Mouse (Mus musculus) embryonic facial prominence, embryonic 14.5 days (tissue): Measurements from ENCODE around the gene Fam83d. TPM values are rescaled to one million over a fixed set of nuclear protein-coding genes. Genes with fewer than 3 reads are reported as not detected.
A peak's percentile ranks its signal among the peaks of the same experiment; 100 is the strongest.

Experiments used
- ATAC-seq: fragments of 200-750 bp; cut with Nextera tagmentation; 2 replicates; pipeline ENCODE4 v1.8.0; 2017; ENCODE audit warnings: low read depth, moderate number of reproducible peaks, moderate TSS enrichment
- DNase-seq: peaks from one replicate; pipeline ENCODE4 v3.0.0-alpha.2; 2015; ENCODE audit warnings: low spot score
- H3K27ac ChIP-seq: fragments of 300-500 bp; sonication (generic); replicated peaks from 2 replicates; pipeline ENCODE4 v1.5.1; 2014; ENCODE audit warnings: low read depth, mild to moderate bottlenecking, low read length, moderate library complexity
- H3K27me3 ChIP-seq: fragments of 300-500 bp; sonication (generic); replicated peaks from 2 replicates; pipeline ENCODE4 v1.6.1; 2014; ENCODE audit warnings: low read length; ENCODE audit not compliant: control insufficient read depth, insufficient read depth
- H3K36me3 ChIP-seq: fragments of 300-500 bp; sonication (generic); 2 replicates; pipeline ENCODE4 v1.6.1; 2014; ENCODE audit warnings: low read length, mixed read lengths; ENCODE audit not compliant: control insufficient read depth, insufficient read depth
- H3K4me1 ChIP-seq: fragments of 300-500 bp; sonication (generic); 2 replicates; pipeline ENCODE4 v1.6.1; 2014; ENCODE audit warnings: antibody characterized with exemption, low read length; ENCODE audit not compliant: control insufficient read depth, insufficient read depth
- H3K4me2 ChIP-seq: fragments of 300-500 bp; sonication (generic); 2 replicates; pipeline ENCODE4 v1.6.1; 2014; ENCODE audit warnings: low read depth, mild to moderate bottlenecking, low read length, moderate library complexity, mixed read lengths
- H3K4me3 ChIP-seq: fragments of 300-500 bp; sonication (generic); 2 replicates; pipeline ENCODE4 v1.5.1; 2014; ENCODE audit warnings: low read depth, mild to moderate bottlenecking, low read length
- H3K9ac ChIP-seq: fragments of 300-500 bp; sonication (generic); 2 replicates; pipeline ENCODE4 v1.6.1; 2014; ENCODE audit warnings: low read depth, mild to moderate bottlenecking, low read length, moderate library complexity, mixed read lengths
- H3K9me3 ChIP-seq: fragments of 300-500 bp; sonication (generic); 2 replicates; pipeline ENCODE4 v1.6.1; 2016; ENCODE audit warnings: low read length; ENCODE audit not compliant: control insufficient read depth
- WGBS: fragments of 180-500 bp; shearing (Covaris S2); extraction: QIAGEN DNeasy Blood & Tissue Kit; methylation state at CpG from one replicate; pipeline ENCODE4 v1.1.7; 2014; 5-methylcytosine and 5-hydroxymethylcytosine counted together
- polyA plus RNA-seq: library from polyadenylated mRNA; unstranded; fragments of >200 nt; fragmentation: Nextera tagmentation; extraction: Ambion mirVana; gene quantifications from 2 replicates; pipeline ENCODE4 v1.2.1, GENCODE M21; 2014

Gene Fam83d
- polyA plus RNA-seq, 1 experiment from 2014 or later = 30.7 TPM

DNA sequence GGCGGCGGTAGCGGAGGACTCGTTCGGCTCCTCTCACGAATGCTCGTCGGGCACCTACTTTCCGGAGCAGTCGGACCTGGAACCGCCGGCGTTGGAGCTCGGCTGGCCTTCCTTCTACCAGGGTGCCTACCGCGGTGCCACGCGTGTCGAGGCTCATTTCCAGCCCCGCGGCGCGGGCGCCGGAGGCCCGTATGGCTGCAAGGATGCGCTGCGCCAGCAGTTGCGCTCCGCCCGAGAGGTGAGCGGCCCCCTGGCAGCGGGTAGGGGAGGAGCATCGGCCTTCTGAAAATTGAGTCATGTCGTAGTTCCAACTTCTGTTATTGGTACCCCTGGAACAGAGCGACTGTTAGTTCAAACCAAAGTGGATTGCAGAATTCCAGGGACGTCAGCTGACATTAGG is 457 bp downstream of the Fam83d start:
- Histone ChIP-seq H3K9me3 (no peaks in the 10 kb centered on the region), H3K4me2 (peak overlapping the region; percentile 97), H3K36me3 (no peaks in the 10 kb centered on the region), H3K27me3 (no peaks in the 10 kb centered on the region), H3K27ac (peak overlapping the region; percentile 77), H3K4me1 (peaks cover 34% of the 10 kb centered on the region), H3K9ac (peak overlapping the region; percentile 75), H3K4me3 (peak overlapping the region; percentile 73)
- ATAC-seq = no peak; the same call in 1 of the 2 replicates
- WGBS = under 1% methylated on average over 28 of the region's 37 CpGs
- peak; percentile 58 for DNase-seq

DNA sequence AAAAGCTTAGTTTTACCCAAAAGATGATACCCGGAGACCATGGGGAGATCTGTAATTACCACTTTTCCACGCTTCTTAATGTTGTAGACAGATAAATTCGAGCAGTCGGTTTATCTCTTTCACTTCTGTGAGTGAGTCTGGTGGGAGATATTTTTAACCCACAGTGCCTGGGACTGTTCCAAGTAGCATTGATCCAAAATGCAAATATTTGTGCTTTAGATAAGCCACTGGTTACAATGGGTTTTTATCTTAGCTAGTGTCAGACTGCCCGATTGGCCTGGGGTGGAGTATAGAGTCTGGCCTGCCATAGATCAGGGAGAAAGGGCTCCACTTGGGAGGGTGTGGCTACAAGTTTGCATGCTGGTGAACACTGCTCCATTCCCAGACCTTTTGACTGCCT is 878 bp downstream of the Fam83d start:
- ATAC-seq (no peak), DNase-seq (no peak)
- Histone ChIP-seq H3K27ac (no peak overlapping the region), H3K4me3 (peak overlapping the region; percentile 73), H3K4me2 (peak overlapping the region; percentile 97), H3K9me3 (no peaks in the 10 kb centered on the region), H3K9ac (peak overlapping the region; percentile 75), H3K4me1 (peaks cover 34% of the 10 kb centered on the region), H3K36me3 (0 out of 2 replicates have a peak, but pooled peaks cover 4% of the 10 kb centered on the region), H3K27me3 (no peaks in the 10 kb centered on the region)
- WGBS = 4% methylated on average over 5 of the region's 5 CpGs

GRCm38 (mm10) chr2:158770126-158770757 is 2.3 kb downstream of the Fam83d start:
- 0 out of 2 replicates have a peak, but pooled peaks cover 5% of the 10 kb centered on the region for H3K36me3 ChIP-seq
- ATAC-seq (no peak), DNase-seq (peak; percentile 85)
- peak overlapping the region; percentile 37; the same call in 1 of the 2 replicates for H3K9ac ChIP-seq
- no peak overlapping the region; the same call in 1 of the 2 replicates for H3K27ac ChIP-seq
- H3K4me1 ChIP-seq = peaks cover 34% of the 10 kb centered on the region
- peak overlapping the region; percentile 73 for H3K4me3 ChIP-seq
- peak overlapping the region; percentile 97 for H3K4me2 ChIP-seq
- 18% methylated on average over 13 of the region's 13 CpGs for WGBS
- no peaks in the 10 kb centered on the region for H3K9me3 ChIP-seq
- H3K27me3 ChIP-seq = no peaks in the 10 kb centered on the region

- ATAC-seq (no peak), DNase-seq (no peak)
- Histone ChIP-seq H3K9ac (no peak overlapping the region), H3K27me3 (no peaks in the 10 kb centered on the region), H3K4me1 (peaks cover 34% of the 10 kb centered on the region), H3K4me3 (0 out of 2 replicates have a peak overlapping the region, but pooled peaks have one; percentile 73), H3K9me3 (no peaks in the 10 kb centered on the region), H3K4me2 (peak overlapping the region; percentile 97), H3K27ac (no peak overlapping the region), H3K36me3 (0 out of 2 replicates have a peak, but pooled peaks cover 5% of the 10 kb centered on the region)
- 46% methylated on average over 11 of the region's 11 CpGs for WGBS
Observed at GRCm38 (mm10) chr2:158771066-158771763, 3.3 kb downstream of the Fam83d start.

DNA sequence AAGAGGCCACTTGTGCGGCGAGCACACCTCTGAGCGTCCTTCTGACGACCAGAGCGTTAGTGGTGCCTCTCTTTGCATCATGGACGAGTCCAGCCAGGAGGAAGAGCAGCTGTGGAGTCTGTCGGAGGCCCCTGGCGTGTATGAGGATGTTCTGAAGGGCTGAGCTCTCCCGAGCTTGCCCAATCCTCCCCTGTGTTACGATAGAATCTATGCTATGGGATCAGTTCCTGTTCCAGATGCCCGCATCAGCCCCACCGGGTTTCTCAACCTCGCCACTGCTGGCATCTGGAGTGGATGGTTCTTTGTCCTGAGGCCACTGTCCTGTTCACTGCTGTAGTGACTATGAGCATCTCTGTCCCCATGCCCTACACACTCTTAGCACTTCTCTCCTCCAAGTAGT is 4.9 kb downstream of the Fam83d start:
- no peak overlapping the region for H3K4me2 ChIP-seq
- peaks cover 48% of the 10 kb centered on the region for H3K4me1 ChIP-seq
- WGBS = 89% methylated on average over 13 of the region's 13 CpGs
- H3K27ac ChIP-seq = no peak overlapping the region
- no peak for DNase-seq
- H3K9me3 ChIP-seq = no peaks in the 10 kb centered on the region
- no peak overlapping the region for H3K4me3 ChIP-seq
- no peaks in the 10 kb centered on the region for H3K27me3 ChIP-seq
- no peak for ATAC-seq
- H3K9ac ChIP-seq = no peak overlapping the region
- H3K36me3 ChIP-seq = 0 out of 2 replicates have a peak, but pooled peaks cover 5% of the 10 kb centered on the region

DNA sequence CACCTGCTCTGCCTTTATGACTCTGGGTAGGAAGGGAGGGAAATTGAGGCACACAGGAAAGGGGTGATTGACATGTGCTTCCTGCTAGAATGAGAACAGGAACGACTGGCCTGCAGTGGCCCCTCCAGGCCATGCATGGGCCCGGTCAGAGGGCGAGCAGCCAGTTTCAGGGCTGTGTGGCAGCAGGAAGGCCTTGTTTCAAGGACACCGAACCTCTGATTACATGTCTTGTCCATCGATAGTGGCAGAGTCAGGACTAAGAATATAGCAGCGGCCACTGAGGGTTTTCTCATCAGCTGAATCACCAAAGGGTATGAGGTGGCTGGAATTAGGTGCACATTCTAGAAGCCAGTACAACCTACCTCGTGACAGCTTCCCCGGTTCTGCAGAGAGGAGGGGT is 7.0 kb downstream of the Fam83d start:
- 70% methylated on average over 8 of the region's 8 CpGs for WGBS
- Histone ChIP-seq H3K27ac (no peak overlapping the region), H3K9ac (no peak overlapping the region), H3K4me2 (no peak overlapping the region), H3K9me3 (no peaks in the 10 kb centered on the region), H3K4me1 (peaks cover 41% of the 10 kb centered on the region), H3K4me3 (no peak overlapping the region), H3K36me3 (peaks cover 13% of the 10 kb centered on the region; the same call in 1 of the 2 replicates), H3K27me3 (no peaks in the 10 kb centered on the region)
- ATAC-seq (no peak), DNase-seq (no peak)

- 81% methylated on average over 4 of the region's 4 CpGs for WGBS
- Histone ChIP-seq H3K4me3 (no peak overlapping the region), H3K27me3 (no peaks in the 10 kb centered on the region), H3K4me2 (no peak overlapping the region), H3K9me3 (no peaks in the 10 kb centered on the region), H3K4me1 (peaks cover 23% of the 10 kb centered on the region), H3K27ac (no peak overlapping the region), H3K9ac (no peak overlapping the region), H3K36me3 (peaks cover 31% of the 10 kb centered on the region)
- ATAC-seq (no peak), DNase-seq (no peak)
Observed at GRCm38 (mm10) chr2:158776716-158777115, 8.8 kb downstream of the Fam83d start.

GRCm38 (mm10) chr2:158777490-158777889 is 9.6 kb downstream of the Fam83d start:
- no peak overlapping the region for H3K27ac ChIP-seq
- DNase-seq (no peak), ATAC-seq (no peak)
- 70% methylated on average over 6 of the region's 6 CpGs for WGBS
- H3K9ac ChIP-seq = no peak overlapping the region
- H3K36me3 ChIP-seq = peaks cover 37% of the 10 kb centered on the region
- H3K4me3 ChIP-seq = no peak overlapping the region
- H3K4me2 ChIP-seq = no peak overlapping the region
- H3K9me3 ChIP-seq = no peaks in the 10 kb centered on the region
- peaks cover 20% of the 10 kb centered on the region for H3K4me1 ChIP-seq
- H3K27me3 ChIP-seq = no peaks in the 10 kb centered on the region
